Mouse (Mus musculus) frontal cortex, postnatal 36 days (tissue): Measurements from ENCODE around the gene Sema6d.
A peak's percentile ranks its signal among the peaks of the same experiment; 100 is the strongest.

Experiments used
- DNase-seq, 2 experiments: peaks; one replicate each; pipeline ENCODE4 v3.0.0; 2022; ENCODE audit warnings: low spot score in 2 of 2

Gene Sema6d

DNA sequence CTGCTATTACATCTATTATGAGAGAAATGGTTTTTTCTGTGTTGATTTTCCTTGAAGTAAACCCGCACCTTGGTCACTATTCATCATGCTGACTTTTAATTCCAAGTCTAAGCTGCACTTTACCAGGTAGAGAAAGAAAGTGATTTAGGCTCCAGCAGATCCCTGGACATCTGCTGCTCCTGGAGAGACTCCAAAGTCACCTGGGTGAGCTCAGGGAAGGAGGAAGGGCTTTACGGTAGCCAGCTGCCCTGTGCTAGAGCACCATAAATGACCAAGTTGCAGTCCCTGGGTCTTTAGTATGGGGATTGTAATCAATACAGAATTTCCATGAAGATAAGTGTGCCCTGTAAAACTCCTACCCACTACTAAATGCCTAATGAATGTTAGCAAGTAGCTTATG is 309.8 kb downstream of the Sema6d start:
- no peak for DNase-seq

- no peak for DNase-seq
Observed at GRCm38 (mm10) chr2:124401727-124402380, 312.1 kb downstream of the Sema6d start.

- DNase-seq = no peak
Observed at GRCm38 (mm10) chr2:124403571-124403970, 313.8 kb downstream of the Sema6d start.

DNA sequence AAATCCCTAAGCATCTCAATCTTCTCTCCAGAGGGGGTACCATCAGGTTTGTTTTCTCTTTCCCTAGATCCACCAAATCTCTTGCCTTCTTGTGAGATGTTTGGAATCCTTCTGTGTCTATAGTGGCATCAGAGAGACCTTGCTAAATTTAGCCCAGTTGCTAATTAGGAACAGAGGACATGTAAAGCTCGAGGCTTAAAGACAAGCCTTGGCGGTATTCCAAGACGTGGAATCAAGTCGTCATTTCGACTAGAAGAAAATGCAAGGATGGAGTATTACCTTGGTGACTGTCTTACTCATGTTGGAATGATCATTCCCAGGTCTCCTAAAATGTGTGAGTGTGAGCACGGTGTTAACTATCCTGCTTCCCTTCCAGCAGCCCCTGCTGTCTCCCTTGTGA is 314.2 kb downstream of the Sema6d start:
- DNase-seq = no peak

- DNase-seq = peak in 1 of 2 experiments; percentile 19
Observed at GRCm38 (mm10) chr2:124404631-124405562, 315.1 kb downstream of the Sema6d start.

- DNase-seq = no peak
Observed at GRCm38 (mm10) chr2:124408956-124409355, 319.2 kb downstream of the Sema6d start.

- no peak for DNase-seq
Observed at GRCm38 (mm10) chr2:124416730-124417129, 327.0 kb downstream of the Sema6d start.

DNA sequence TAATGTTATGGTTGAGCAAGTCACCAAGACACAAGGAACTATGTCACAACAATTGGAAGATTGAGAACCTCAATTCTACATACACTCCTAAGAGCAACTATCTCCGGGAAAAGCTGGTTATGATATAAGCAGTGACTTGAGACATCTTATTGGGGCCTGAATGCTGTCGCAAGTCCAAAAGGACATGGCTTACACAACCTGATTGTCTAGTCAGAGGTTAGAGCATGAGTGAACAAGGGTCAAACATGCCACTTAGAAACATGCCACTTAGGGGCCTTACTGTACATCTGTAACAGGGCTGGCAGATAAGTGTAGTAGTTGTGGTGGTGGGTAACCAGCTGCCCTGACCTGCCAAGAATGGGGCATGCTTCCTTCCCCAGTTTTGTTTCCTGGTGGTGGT is 328.6 kb downstream of the Sema6d start:
- no peak for DNase-seq

DNA sequence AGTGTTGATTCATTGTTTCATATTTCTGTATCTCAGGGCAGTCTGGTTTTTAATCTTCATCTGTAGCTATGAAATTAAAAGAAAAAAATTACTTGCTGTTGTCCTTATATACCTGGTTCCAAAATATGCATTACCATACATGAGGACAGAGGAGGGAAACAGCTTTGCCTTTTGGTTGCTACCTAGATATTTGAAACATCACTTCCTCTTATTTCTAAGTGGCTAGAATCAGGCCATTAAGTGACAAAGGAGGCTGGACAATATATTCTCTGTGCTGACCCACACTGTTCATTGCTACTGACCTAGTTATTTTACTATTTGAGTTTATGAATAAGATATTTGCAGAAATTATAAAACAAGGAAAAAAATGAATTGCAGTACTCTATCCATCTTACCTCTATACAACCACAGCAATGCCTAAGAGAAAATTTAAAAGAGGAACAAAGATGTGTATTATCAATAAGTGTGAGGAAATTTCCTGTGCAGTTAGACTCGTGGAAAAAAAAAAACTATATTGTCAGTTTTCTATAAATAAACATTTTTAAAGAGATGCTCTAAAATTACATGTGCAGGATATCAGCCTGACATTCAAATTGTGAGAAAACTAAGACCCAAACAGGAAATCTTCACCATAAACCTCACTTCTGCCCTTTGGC is 330.5 kb downstream of the Sema6d start:
- no peak for DNase-seq

- DNase-seq = no peak
Observed at GRCm38 (mm10) chr2:124429744-124430143, 340.0 kb downstream of the Sema6d start.

DNA sequence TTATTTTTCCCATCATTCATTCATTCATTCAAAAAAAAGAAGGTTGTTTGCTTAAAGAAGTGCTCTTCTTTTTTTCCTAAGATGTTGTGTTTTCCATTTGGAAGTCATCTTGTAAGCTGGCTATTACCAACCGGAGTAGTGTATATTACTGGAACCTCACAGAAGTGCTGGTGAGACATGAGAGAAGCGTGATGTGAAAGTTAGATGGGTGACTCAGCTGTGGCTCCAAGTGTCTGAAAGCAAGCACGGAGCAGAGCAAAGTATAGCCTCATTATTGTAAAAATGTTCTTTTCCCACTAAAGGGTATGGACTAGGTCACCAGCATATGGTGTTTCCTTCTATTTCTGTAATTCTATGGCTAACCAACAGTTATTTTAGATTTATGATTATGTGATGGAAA is 340.9 kb downstream of the Sema6d start:
- DNase-seq = no peak

GRCm38 (mm10) chr2:124435382-124436002 is 345.7 kb downstream of the Sema6d start:
- DNase-seq = no peak

DNA sequence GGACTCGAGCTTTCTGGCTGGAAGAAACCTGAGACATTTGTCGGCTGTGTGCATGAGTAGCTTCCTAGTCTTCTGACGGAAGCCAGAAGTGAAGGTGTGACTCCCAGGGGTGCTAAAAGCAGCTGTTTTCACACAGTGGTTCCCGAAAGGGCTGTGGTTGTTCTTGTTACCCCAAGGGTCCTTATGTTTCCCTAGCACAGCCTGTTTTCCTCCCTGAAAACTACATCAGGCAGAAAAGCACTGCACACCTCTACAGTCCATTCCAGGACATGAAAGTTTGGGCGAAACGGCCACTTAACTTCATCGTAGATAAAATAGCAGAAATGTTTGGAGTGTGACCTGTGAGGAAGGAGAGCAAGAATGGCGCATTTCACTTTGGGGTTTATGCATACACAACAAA is 346.9 kb downstream of the Sema6d start:
- no peak for DNase-seq

- DNase-seq = no peak
Observed at GRCm38 (mm10) chr2:124444199-124444598, 354.4 kb downstream of the Sema6d start.

DNA sequence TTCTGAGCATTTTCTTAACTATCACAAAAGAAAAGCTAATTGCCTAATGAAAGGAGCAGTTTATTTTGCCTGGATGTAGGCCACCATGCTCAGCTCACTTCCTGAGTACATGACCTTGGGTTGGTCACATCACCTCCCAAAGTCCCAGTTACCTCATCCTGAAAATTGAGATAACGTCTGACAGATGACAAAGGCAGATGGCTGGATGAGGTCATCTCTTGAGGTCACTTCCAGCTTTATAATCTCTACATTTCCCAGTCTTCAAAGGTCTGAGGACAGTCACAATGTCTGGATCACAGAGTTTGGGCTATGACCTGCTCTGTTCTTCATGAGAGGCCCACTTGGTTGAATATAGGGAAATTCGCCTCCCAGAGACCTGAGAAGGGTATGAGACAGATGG is 366.1 kb downstream of the Sema6d start:
- DNase-seq = no peak

DNA sequence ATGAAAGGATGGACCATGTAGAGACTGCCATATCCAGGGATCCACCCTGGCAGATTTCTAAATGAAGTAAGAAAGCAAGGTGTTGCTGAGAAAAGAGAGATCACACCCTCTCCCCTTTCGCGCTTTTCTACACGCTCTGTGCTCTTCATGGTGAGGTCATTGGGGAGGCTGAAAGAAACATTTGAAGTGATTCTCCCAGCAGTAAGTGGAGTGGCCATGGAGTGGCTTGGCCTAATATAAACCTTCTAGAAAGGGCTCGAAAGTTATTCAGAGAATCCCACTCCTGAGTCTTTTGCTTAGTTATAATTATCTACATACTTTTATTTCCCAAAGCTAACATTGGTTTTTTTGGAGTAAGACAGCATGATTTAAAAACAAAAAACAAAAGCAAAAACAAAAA is 367.2 kb downstream of the Sema6d start:
- DNase-seq = no peak

DNA sequence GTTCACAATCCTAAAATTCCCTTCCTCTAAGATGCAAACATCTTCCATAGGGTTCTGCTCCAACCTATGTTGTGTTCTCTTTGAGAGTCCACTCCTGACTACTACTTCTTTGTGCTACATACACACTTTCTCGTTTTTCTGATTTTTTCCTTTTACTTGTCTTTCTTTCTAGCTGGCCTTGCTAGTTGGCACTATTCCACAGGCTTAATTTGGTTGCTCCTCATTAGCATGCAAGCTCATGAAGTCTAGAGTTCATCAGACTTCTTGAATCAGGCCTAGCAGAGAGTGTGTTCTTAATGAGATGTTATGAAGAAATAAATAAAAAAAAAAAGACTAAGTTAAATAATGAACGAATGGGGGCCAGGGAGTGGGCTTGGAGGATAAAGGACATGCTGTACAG is 368.3 kb downstream of the Sema6d start:
- no peak for DNase-seq

DNA sequence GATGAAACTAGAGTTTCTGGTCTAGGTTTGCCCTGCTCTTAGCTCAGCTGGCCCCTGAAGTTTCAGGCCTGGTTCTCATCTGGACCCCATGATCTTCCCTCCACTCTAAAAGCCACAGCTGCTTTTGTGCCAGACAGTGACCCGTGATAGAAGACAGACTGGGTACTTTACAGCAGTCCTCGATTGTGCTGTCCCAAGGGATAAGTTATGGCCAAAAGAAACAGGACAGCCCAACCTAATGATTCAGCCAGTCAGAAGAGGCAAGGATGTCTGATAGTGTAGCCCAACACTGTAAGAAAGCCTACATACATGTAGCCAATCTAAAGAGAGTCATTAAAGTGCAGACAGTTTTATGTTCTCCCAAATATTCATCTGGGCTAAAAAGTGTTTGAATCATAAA is 371.2 kb downstream of the Sema6d start:
- DNase-seq = no peak

DNA sequence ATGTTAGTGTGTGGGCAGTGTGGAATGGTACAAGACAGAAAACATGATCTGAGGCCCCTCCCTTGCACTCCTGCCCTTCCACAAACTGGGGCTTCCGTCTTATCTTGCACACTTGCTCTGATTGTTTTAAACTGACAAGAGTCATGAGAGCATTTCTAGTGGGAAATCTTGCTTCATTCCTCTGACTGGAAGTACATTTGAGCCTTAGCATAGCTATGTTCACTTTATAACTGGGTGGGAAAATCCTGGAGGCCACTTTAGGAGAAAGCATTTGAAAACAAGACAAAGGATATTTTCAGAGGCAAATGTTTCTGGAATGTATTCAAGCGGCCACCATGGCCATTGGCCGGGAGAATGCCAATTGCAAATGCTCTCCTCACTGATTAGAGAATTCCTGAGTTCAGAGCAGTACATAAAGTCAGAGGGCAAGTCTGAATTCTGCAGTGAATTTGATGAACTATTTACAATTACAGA is 371.6 kb downstream of the Sema6d start:
- no peak for DNase-seq

DNA sequence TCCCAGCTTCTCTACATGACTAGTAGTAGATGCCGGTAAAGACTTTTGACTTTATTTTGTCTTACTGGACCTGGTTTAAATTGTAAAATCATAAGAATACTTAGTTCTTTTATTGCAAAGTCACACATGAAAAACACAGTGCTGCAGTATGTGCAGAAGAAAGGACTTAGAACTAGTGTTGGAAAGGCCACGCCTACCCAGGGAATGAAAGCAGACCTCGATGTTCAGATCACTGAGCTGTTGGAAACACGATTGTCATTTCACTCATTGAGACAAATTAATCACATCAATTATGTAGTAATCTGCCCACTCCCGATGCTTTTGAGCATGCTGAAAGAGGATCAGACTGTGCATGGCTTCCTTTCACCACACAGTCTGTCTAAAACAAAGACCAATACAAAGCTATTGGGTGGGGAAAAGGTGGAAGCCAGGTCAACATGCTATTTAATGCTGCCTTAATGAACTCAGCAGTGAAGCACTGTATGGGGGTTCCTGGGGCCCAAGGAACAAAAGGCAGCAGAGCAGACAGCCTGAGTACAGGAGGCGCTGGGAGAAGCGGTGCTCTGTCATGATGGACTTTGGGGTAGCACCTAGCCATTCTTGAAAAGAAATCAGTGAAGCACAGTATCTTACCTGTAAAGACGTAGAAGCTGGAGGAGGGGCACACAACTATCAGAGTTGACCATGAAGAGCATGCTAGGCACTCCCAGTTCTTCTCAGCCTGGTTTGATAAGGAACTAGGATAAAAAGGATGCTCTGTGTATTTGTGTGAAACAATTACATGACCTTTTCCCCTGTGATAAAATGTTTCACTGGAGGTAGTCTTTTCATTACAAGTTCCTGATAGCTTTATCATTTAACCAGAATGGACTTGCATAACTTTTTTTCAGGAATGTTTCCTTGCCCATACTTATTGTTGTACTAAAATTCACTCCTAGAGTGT is 375.5 kb downstream of the Sema6d start:
- no peak for DNase-seq

DNA sequence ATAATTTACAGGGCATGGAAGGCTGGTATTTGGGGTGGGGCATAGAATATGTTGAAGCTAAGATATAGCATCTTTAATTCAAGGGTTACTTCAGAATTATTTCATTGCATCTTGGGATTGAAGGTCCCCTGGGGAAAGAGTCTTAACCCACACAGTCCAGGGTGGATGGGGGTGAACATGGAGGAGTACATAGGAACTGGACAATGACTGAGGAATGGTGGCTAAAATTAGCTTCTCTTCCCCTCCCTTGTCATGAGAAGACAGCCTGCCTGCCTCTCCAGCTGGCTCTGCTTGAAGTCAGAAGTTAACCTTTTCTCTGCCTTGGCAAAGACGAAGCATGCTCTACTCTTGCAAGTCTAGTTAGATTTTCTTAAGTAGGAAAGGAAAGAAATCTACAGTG is 377.7 kb downstream of the Sema6d start:
- no peak for DNase-seq
